Mouse (Mus musculus) ES-E14 (cell line): ENCODE results near the gene Hephl1. TPM values are rescaled to one million over a fixed set of nuclear protein-coding genes. Genes with fewer than 3 reads are reported as not detected.

Experiments used
- DNase-seq: peaks from one replicate; pipeline ENCODE4 v3.0.0-alpha.2; 2013; ENCODE audit warnings: low read depth, low spot score
- H3K27ac ChIP-seq: 2 replicates; pipeline ENCODE4 v1.5.1; 2012; ENCODE audit warnings: low read depth, mild to moderate bottlenecking, low read length, moderate library complexity, mixed read lengths; ENCODE audit not compliant: poor library complexity, insufficient read depth, severe bottlenecking
- H3K36me3 ChIP-seq: 2 replicates; pipeline ENCODE4 v1.6.1; 2012; ENCODE audit warnings: mild to moderate bottlenecking, low read length, moderate library complexity, mixed read lengths; ENCODE audit not compliant: control insufficient read depth, poor library complexity, insufficient read depth, severe bottlenecking
- H3K4me1 ChIP-seq, 2 experiments: fragments of 150-350 bp in 1 of 2; sonication (generic) in 1 of 2; 2 replicates each; pipeline ENCODE4 v1.6.1; 2012; ENCODE audit warnings: low read length in 2 of 2, mild to moderate bottlenecking in 1 of 2, mixed read lengths in 1 of 2; ENCODE audit not compliant: control insufficient read depth in 2 of 2, insufficient read depth in 2 of 2, poor library complexity in 1 of 2
- H3K4me3 ChIP-seq, 2 experiments: fragments of 150-350 bp in 1 of 2; sonication (generic) in 1 of 2; 2 replicates each; pipeline ENCODE4 v1.5.1; 2012; ENCODE audit warnings: low read length in 2 of 2, low read depth in 1 of 2, mild to moderate bottlenecking in 1 of 2, mixed read lengths in 1 of 2; ENCODE audit not compliant: insufficient read depth in 1 of 2, poor library complexity in 1 of 2, severe bottlenecking in 1 of 2
- H3K9ac ChIP-seq: 2 replicates; pipeline ENCODE4 v1.6.1; 2012; ENCODE audit warnings: low read depth, mild to moderate bottlenecking, low read length, mixed read lengths; ENCODE audit not compliant: poor library complexity, insufficient read depth, severe bottlenecking
- H3K9me3 ChIP-seq: fragments of 150-350 bp; sonication (generic); 2 replicates; pipeline ENCODE4 v1.6.1; 2012; ENCODE audit warnings: low read depth, mild to moderate bottlenecking, low read length; ENCODE audit not compliant: control insufficient read depth, insufficient read depth
- CHD2 ChIP-seq: IDR thresholded peaks from 2 replicates; pipeline ENCODE4 v1.6.1; 2014; ENCODE audit warnings: mild to moderate bottlenecking, low read depth, low read length, inconsistent platforms
- HCFC1 ChIP-seq: IDR thresholded peaks from 2 replicates; pipeline ENCODE4 v1.6.1; 2012; ENCODE audit warnings: low read length, inconsistent platforms, borderline replicate concordance; ENCODE audit not compliant: insufficient read depth
- MAFK ChIP-seq: IDR thresholded peaks from 2 replicates; pipeline ENCODE4 v1.6.1; 2014; ENCODE audit warnings: mild to moderate bottlenecking, low read depth, low read length, inconsistent platforms; ENCODE audit not compliant: insufficient read depth
- ZC3H11A ChIP-seq: IDR thresholded peaks from 2 replicates; pipeline ENCODE4 v1.6.1; 2012; ENCODE audit warnings: low read depth, mild to moderate bottlenecking, inconsistent platforms, low read length, borderline replicate concordance
- ZNF384 ChIP-seq: IDR thresholded peaks from 2 replicates; pipeline ENCODE4 v1.6.1; 2012; ENCODE audit warnings: low read depth, low read length, inconsistent platforms
- in situ Hi-C, 2 experiments: fragments of 600-800 bp; cut with MboI; formaldehyde crosslinking; loops; one replicate each; pipeline ENCODE4 v1.15.1; 2025; ENCODE audit warnings: low sequenced_read_pairs in 2 of 2, inconsistent platforms in 1 of 2; ENCODE audit not compliant: unreplicated experiment in 2 of 2
- total RNA-seq: library from RNA; depleted of rRNA; stranded (reverse); fragments of 300-350 nt; gene quantifications from 2 replicates; pipeline ENCODE4 v1.2.3, GENCODE M21; 2012

Gene Hephl1
- total RNA-seq, 1 experiment, result 0.09 TPM

DNA sequence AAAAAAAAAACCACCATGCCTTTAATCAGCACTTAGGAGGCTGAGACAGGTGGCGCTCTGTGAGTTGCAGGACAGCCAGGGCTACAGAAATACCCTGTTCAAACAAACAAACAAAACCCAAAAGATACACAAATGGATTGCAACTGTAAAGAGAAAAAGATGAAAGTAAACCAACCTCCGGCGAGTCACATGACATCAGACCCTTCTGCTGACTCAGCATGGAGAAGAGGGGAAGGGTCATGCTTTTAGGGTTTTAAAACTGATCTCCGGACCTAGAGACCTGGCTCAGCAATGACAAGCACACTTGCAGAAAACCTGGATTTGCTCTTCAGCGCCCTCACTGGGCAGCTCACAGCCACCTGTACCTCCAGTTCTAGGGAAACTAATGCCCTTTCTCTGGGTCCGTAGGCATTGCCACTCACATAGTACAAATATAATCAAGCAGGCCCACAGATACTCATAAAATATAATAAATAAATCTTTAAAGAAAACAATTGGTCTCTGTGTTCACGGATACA, 9.0 kb upstream of the Hephl1 start:
- TF ChIP-seq ZNF384 (no peak), CHD2 (no peak), ZC3H11A (peak; percentile 4; the same call in 1 of the 2 replicates), HCFC1 (no peak), MAFK (peak; percentile 96)
- in situ Hi-C loops, result no loop called here
- no peak for DNase-seq
- H3K9me3 ChIP-seq, result no peaks in the 10 kb centered on the region
- H3K36me3 ChIP-seq, result no peaks in the 10 kb centered on the region
- no peak overlapping the region for H3K4me3 ChIP-seq
- peaks cover 0 to 9% of the 10 kb centered on the region in 2 experiments; a peak in 2 of 4 replicates for H3K4me1 ChIP-seq
- no peak overlapping the region for H3K9ac ChIP-seq
- no peak overlapping the region for H3K27ac ChIP-seq

DNA sequence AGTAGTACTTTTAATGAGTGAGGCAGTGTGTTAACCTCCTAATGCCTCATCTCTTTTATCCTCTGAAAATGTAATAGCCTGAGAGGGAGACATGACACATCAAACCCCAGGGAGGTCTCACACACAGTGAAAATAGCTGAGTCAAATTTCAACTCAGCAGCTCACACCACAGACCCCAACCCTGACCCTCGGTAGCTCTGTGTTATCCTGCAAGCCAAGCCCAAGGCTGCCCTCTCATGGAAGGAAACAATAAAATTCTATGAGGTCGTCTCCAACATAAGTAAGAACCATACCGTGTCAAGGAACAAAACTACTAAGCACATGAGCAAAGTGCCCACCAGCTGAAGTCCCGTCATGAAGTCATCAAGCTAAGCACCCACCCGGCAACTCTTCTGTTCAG, 8.3 kb upstream of the Hephl1 start:
- TF ChIP-seq ZC3H11A (no peak), CHD2 (no peak), ZNF384 (no peak), MAFK (no peak), HCFC1 (no peak)
- no peak overlapping the region for H3K9ac ChIP-seq
- DNase-seq, result no peak
- no peak overlapping the region for H3K4me3 ChIP-seq
- no peaks in the 10 kb centered on the region for H3K36me3 ChIP-seq
- peaks cover 0 to 9% of the 10 kb centered on the region in 2 experiments; a peak in 2 of 4 replicates for H3K4me1 ChIP-seq
- in situ Hi-C loops, result no loop called here
- no peaks in the 10 kb centered on the region for H3K9me3 ChIP-seq
- H3K27ac ChIP-seq, result no peak overlapping the region

DNA sequence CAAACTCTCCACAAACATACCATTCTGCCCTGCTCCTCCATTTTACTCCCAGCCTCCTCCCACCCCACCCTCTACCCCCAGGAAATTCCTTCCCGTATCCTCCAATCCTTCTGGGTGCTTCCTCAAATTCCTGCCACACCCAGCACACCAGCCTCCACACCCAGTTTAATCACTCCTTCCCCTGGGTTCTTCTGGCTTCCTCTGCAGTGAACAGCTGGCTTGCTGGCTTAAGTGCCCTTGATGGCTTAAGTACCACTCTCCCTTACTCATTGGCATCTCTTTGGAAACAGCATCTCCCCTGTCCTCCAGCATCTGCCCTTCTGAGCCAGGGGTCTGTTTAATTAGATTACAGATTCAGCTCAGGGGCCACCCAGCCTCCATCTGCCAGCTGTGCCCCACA, 7.6 kb upstream of the Hephl1 start:
- TF ChIP-seq ZNF384 (no peak), MAFK (no peak), CHD2 (no peak), HCFC1 (no peak), ZC3H11A (no peak)
- H3K4me1 ChIP-seq, result peaks cover 0 to 9% of the 10 kb centered on the region in 2 experiments; a peak in 2 of 4 replicates
- H3K9me3 ChIP-seq, result no peaks in the 10 kb centered on the region
- no peaks in the 10 kb centered on the region for H3K36me3 ChIP-seq
- DNase-seq, result peak; percentile 66
- H3K9ac ChIP-seq, result no peak overlapping the region
- H3K4me3 ChIP-seq, result no peak overlapping the region
- H3K27ac ChIP-seq, result no peak overlapping the region
- in situ Hi-C loops, result no loop called here

DNA sequence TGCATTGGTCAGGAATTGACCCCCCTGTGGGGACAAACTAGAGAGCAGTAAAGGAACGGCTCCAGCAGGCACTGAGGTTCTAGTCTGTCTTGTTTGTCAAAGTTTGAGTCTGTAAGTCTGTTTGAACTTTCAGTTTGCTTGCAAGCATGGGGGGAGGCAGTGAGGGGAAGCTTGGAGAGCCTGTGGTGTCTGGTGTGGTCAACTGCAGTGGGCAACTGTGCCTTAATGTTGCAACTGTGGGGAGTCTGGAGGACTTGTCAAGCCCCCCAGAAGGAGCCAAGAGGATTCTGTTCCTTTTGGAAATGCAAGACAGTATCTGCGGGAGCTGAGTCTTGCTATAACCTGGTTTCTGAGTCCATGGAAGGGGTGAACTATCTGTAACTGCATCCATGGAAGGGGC, 4.3 kb upstream of the Hephl1 start:
- TF ChIP-seq MAFK (no peak), ZNF384 (no peak), ZC3H11A (no peak), HCFC1 (no peak), CHD2 (no peak)
- no peak overlapping the region for H3K4me3 ChIP-seq
- DNase-seq, result no peak
- no peak overlapping the region for H3K9ac ChIP-seq
- H3K36me3 ChIP-seq, result no peaks in the 10 kb centered on the region
- in situ Hi-C loops, result no loop called here
- no peaks in the 10 kb centered on the region for H3K9me3 ChIP-seq
- H3K27ac ChIP-seq, result no peak overlapping the region
- H3K4me1 ChIP-seq, result peaks cover 0 to 9% of the 10 kb centered on the region in 2 experiments; a peak in 2 of 4 replicates

DNA sequence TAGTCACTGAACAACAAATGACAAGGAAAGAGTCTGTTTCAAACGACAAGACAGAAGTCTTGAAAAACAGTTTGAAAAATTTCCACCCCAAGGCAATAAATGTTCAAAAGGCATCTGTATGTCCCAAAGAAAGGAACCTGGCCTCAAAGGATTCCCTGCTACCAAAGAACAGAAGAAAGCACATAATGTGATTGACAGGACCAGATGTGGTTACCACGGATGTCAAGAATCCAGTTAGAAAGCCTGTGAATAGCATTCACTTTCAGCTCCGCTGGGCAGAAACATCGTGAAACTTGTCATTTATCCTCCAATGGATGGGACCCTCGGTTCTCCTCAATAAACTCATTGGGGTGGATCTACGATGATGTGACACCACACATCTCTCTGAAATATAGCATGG, 2.2 kb upstream of the Hephl1 start:
- Histone ChIP-seq H3K9ac (no peak overlapping the region), H3K4me3 (no peak overlapping the region), H3K9me3 (no peaks in the 10 kb centered on the region), H3K36me3 (no peaks in the 10 kb centered on the region), H3K4me1 (no peaks in the 10 kb centered on the region), H3K27ac (no peak overlapping the region)
- no peak for DNase-seq
- TF ChIP-seq ZNF384, result no peak
- no peak for TF ChIP-seq ZC3H11A
- no peak for TF ChIP-seq HCFC1
- in situ Hi-C loops, result no loop called here
